Mouse (Mus musculus): ENCODE data around the gene Pif1.

GRCm38 (mm10) chr9:65593596-65593995 is 6.6 kb downstream of the Pif1 start:
- TF ChIP-seq GATA1 (IDR thresholded peaks at IDR 0.05; ENCODE audit: borderline replicate concordance, low read length), result no peak
- no peak for TF ChIP-seq FLI1 (IDR thresholded peaks at IDR 0.05; ENCODE audit: low read length)

All from megakaryocyte, embryonic 14.5 days (primary cell).